Mouse (Mus musculus) kidney, adult 10 weeks (tissue): ENCODE measurements around the gene Rpl3. TPM values are rescaled to one million over a fixed set of nuclear protein-coding genes. Genes with fewer than 3 reads are reported as not detected.

Experiments
- polyA plus RNA-seq: library from polyadenylated mRNA; stranded (reverse); fragments of 350-450 nt; fragmentation: Illumina TruSeq; extraction: RNeasy Lipid Tissue Mini Kit (QIAGEN cat#74804); gene quantifications from one replicate; pipeline ENCODE4 v1.2.3, GENCODE M21; 2014; ENCODE audit warnings: low read depth, low replicate concordance

The Rpl3 gene
- 134 TPM for polyA plus RNA-seq

GRCm38 (mm10) chr15:80091121-80091955 lies at the start of gene Rpl3, which contains the start of gene Syngr1:
Gene Rpl3 (minus strand): TSS chr15:80091868.
Gene Syngr1 (plus strand): TSS chr15:80091334.

GRCm38 (mm10) chr15:80132993-80133586 lies 41.4 kb upstream of the Rpl3 start, which contains the start of gene Tab1:
Gene Tab1 (plus strand): TSS chr15:80133127.

Other genes with a start within 250 kb of the Rpl3 start
- 6.3 TPM for gene Apobec3, start 200.2 kb downstream of the Rpl3 start, polyA plus RNA-seq
- gene Cbx7, start 120.7 kb downstream of the Rpl3 start, polyA plus RNA-seq: 1.8 TPM
- gene Pdgfb, start 76.9 kb downstream of the Rpl3 start, polyA plus RNA-seq: 0.97 TPM
- 1.6 TPM for gene Syngr1, start 534 bp downstream of the Rpl3 start, polyA plus RNA-seq
- 0.24 TPM for gene Tab1, start 41.3 kb upstream of the Rpl3 start, polyA plus RNA-seq
- gene Mgat3, start 81.9 kb upstream of the Rpl3 start, polyA plus RNA-seq: 32.2 TPM
- gene Mief1, start 142.2 kb upstream of the Rpl3 start, polyA plus RNA-seq: 16.2 TPM
- not detected for gene AC140267.1, start 144.0 kb upstream of the Rpl3 start, polyA plus RNA-seq
- gene Atf4, start 163.3 kb upstream of the Rpl3 start, polyA plus RNA-seq: 47.9 TPM
- gene Rps19bp1, start 172.4 kb upstream of the Rpl3 start, polyA plus RNA-seq: 4.4 TPM
- not detected for gene Cacna1i, start 195.4 kb upstream of the Rpl3 start, polyA plus RNA-seq